Mouse (Mus musculus): ENCODE results near the gene Shroom1.

Gene Shroom1

DNA sequence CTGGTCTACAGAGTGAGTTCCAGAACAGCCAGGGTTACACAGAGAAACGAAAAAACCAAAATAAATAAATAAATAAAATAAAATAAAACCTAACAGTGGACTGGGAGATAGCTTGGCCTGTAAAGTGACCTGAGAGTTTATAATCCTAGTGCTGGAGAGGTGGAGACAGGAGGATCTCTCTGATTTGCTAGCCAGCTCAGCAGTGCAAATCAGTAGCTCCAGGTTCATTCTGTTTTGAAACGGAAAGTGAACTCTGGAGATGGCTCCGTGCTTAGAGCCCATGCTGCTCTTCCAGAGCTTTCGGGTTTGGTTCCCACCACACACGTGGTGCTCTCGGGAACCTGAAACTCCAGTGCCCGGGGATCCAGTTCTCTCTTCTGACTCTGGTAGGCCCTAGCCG lies 9.0 kb upstream of the Shroom1 start:
- DNase-seq (ENCODE audit: low spot score): no peak

- DNase-seq (ENCODE audit: low spot score): peak; percentile 53
Measured at GRCm38 (mm10) chr11:53448529-53448928, 8.5 kb upstream of the Shroom1 start.

GRCm38 (mm10) chr11:53450070-53450705 lies 6.8 kb upstream of the Shroom1 start:
- DNase-seq (ENCODE audit: low spot score): no peak

GRCm38 (mm10) chr11:53451361-53451760 lies 5.6 kb upstream of the Shroom1 start:
- DNase-seq (ENCODE audit: low spot score): no peak

- DNase-seq (ENCODE audit: low spot score): no peak
Measured at GRCm38 (mm10) chr11:53452396-53452795, 4.6 kb upstream of the Shroom1 start.

DNA sequence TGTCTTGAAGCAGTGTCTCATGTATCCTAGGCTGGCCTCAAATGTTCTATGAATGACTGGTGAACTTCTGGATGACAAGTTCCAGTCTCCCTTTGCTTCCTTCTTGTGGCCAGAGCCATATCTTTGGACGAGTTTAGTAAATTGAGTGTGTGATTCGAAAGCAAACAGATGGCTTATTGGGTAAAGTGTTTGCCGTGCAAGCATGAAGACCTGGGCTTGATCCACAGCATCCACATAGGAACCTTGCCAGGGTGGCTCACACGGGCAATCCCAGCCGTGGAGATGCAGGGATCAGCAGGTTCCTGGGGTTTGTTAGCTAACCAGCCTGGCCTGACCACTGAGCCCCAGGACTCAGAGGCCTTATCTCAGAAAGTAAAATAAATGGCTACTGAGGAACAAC lies 4.0 kb upstream of the Shroom1 start:
- DNase-seq (ENCODE audit: low spot score): no peak

- DNase-seq (ENCODE audit: low spot score): peak; percentile 31
Measured at GRCm38 (mm10) chr11:53457372-53457954, 458 bp downstream of the Shroom1 start.

DNA sequence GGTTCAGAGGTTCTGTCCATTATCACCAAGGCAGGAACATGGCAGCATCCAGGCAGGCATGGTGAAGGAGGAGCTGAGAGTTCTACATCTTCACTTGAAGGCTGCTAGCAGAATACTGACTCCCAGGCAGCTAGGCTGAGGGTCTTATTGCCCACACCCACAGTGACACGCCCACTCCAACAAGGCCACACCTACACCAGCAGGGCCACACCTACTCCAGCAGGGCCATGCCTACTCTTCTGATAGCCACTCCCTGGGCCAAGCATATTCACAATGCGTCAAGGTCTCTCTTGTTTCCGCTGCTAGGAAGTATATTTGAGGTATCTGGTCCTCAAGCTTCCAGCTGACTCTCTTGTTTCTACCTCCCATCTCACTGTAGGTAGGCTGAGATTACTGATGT lies 2.0 kb downstream of the Shroom1 start:
- DNase-seq (ENCODE audit: low spot score): no peak

GRCm38 (mm10) chr11:53460192-53460591 lies 3.2 kb downstream of the Shroom1 start:
- DNase-seq (ENCODE audit: low spot score): no peak

DNA sequence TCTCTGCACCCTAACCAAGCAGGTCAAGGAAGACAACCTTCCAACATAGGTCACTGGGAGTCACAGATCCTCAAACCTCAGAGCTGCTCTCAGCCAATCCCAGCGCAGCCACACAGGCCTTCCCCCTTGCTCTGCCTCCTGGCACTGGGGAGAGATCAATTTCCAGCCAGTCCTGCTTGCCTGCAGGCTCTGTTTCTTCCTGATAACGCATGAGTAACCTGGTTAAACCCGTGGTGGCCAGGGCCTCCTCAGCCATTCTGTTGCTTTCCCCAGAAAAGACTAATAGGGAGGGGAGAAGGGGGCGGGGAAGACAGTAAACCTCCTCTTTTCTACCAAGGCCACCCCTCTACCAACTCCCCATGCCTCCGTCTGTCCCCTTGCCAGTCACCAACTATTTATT lies 4.7 kb downstream of the Shroom1 start:
- no peak for DNase-seq (ENCODE audit: low spot score)

DNA sequence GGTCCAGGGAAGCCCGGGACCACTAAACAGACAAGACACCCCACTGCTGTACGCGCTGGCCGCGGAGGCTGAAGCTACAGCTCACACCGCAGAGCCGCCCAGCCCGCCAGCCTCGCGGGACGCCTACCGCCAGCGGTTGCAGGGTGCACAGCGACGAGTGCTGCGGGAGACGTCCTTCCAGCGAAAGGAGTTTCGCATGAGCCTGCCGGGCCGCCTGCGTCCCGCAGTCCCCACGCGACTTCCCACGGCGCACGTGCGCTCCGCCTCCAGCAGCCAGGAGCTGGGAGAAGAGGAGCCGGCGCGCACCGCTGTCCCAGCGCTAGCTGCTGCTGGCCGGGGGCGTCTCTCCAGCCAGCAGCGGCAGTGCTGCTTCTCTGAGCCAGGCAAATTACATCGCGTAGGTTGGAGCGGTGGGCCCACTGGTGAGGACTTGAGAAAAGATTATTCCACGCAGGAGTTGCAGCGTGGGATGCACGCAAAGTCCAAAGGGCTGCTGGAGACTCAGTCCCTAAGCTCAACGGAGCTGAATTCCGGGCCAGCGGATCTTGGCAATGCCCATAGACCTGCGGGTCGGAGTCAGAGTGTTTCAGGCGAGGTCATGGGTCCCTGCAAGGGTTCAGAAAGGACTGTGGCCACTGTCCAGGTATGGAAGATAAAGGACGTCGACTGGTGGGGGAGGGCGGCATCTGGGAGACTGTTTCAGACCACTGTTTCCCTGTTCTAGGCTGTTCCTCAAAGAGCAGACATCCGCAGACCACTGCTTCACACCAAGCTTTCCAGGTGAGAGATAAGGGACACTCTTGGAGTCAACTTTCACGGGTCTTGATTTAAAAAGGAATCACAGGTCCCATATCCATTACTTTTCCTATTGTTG lies 6.8 kb downstream of the Shroom1 start:
- DNase-seq (ENCODE audit: low spot score): no peak

GRCm38 (mm10) chr11:53466231-53466971 lies 9.4 kb downstream of the Shroom1 start:
- peak; percentile 74 for DNase-seq (ENCODE audit: low spot score)

GRCm38 (mm10) chr11:53469294-53469967 lies 12.4 kb downstream of the Shroom1 start:
- no peak for DNase-seq (ENCODE audit: low spot score)

DNA sequence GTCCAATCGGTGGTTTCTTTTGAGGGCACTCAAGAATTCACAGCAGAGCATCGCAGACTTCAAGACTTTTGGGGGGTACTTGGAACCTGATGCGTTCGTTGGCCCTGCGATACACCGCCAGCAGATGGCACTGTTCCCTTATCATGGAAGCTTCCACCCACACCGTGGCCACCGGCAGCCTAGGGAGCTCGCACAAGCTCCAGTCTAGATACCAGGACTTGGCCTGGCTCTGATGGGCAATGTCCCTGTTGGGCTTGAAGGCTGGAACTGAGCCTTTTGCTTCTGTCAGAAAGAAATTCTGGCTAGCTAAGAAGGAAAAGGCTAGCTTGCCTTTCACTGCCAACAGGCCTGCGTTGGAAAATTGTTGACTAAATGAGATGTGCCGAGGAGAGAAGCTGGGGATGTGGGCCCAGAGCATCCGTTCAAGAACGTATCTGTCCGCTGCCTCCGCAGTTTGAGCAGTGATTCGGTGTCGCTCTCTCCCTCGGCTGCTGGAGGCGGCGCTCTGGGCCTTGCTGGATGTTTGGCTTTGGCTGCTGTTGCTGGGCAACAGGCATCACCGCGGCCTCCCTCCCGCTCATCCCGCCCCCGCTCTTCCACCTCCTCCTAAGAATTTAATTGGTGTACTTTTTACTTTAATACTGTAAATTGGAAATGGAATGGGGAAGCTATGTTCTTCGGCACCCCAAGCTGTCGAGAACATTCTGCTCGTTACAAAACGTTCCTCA lies 13.1 kb downstream of the Shroom1 start, which contains the start of gene Gm9837:
Gene Gm9837, minus strand, starts transcription at position 512 of the 728 bp plus-strand sequence.
- peak; percentile 85 for DNase-seq (ENCODE audit: low spot score)

DNA sequence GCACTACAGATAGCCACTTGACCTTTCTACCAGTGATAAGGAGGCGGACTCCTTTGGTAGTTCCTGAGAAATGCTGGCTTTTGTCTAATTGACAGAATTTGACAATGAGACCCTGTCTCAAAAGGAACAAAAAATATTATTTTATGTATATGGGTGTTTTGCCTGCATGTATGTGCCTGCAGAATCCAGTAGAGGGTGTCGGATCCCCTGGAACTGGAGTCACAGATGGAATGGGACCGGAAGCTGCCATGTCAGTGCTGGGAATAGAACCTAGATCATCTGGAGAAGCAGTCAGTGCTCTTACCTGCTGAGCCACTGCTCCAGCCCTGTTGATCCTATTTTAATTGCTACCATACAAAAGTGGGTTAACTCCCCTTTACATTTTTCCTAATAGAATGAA lies 15.7 kb downstream of the Shroom1 start:
- DNase-seq (ENCODE audit: low spot score): no peak

DNA sequence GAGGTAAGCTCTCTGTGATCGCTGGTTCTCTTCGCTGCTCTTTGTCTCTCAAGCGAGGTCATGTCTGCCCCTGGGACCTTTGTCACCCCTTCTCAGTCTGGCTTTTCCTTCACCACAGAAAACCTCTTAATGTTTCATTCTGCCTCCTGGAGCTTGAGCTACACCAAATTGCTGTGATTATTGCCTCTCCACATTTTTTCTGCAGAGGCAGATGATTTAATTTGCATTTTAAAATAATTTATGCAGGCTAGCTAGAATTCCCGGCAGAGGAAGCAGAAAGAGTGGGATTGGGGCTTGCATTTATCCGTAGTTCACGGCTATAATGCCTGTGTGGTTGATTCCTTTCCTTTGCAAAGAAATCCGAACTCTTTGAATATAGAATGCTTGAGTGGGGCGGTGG lies 18.6 kb downstream of the Shroom1 start:
- no peak for DNase-seq (ENCODE audit: low spot score)

DNA sequence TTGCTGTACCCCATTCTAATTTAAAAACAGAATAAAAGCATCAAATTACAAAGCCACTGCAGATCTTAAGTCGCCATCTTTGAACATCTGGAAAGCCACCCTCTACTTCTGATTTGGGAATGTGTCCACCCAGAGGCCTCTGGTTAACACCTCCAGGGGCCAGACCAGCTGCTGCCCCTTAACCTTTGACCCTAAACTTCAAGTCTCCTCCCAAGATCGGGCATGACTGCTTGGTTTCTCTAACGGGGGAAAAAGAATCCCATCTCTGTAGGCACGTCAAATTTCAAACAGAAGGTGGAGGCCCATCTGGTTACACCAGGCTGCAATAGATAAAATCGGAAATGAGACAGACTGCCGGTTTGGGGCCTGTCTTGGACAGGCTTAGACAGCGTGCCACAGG lies 20.8 kb downstream of the Shroom1 start:
- no peak for DNase-seq (ENCODE audit: low spot score)

GRCm38 (mm10) chr11:53478383-53479170 lies 21.6 kb downstream of the Shroom1 start:
- no peak for DNase-seq (ENCODE audit: low spot score)

- no peak for DNase-seq (ENCODE audit: low spot score)
Measured at GRCm38 (mm10) chr11:53479171-53479782, 22.3 kb downstream of the Shroom1 start.

Measured in ovary, postnatal 36 days (tissue).